Mouse (Mus musculus): ENCODE measurements around the gene Gdf2. TPM values are rescaled to one million over a fixed set of nuclear protein-coding genes. Genes with fewer than 3 reads are reported as not detected.

Gene Gdf2
- total and polyA plus RNA-seq, 3 experiments: not detected

- Histone ChIP-seq H3K27me3 (ENCODE audit: control insufficient read depth in 1 of 2, insufficient read depth in 2 of 2, low read length in 2 of 2) (no peaks in the 10 kb centered on the region), H3K9me3 (replicated peaks; ENCODE audit: insufficient read depth, low read length) (no peaks in the 10 kb centered on the region), H3K27ac (ENCODE audit: control insufficient read depth, low read depth, low read length) (no peak overlapping the region), H3K9ac (ENCODE audit: control insufficient read depth, low read depth, low read length, poor library complexity, severe bottlenecking) (no peak overlapping the region), H3K4me1 (ENCODE audit: control insufficient read depth in 1 of 2, insufficient read depth in 2 of 2, low read length in 2 of 2) (no peaks in the 10 kb centered on the region), H3K79me2 (ENCODE audit: control insufficient read depth, insufficient read depth, low read length, poor library complexity) (no peaks in the 10 kb centered on the region), H3K36me3 (ENCODE audit: control insufficient read depth in 1 of 2, insufficient read depth in 2 of 2, low read length in 2 of 2) (no peaks in the 10 kb centered on the region), H3K4me3 (ENCODE audit: control insufficient read depth in 1 of 2, insufficient read depth in 1 of 2, low read depth in 2 of 2, low read length in 2 of 2) (no peak overlapping the region)
- TF ChIP-seq TBP (IDR thresholded peaks at IDR 0.05; ENCODE audit: low read depth, low read length) (no peak), ZC3H11A (IDR thresholded peaks at IDR 0.05; ENCODE audit: low read depth, low read length) (no peak), MXI1 (IDR thresholded peaks at IDR 0.05; ENCODE audit: low read depth, low read length) (no peak), NELFE (IDR thresholded peaks at IDR 0.05; ENCODE audit: low read depth, low read length) (no peak), GATA1 (IDR thresholded peaks at IDR 0.05; ENCODE audit: low read depth, low read length) (no peak), SIN3A (IDR thresholded peaks at IDR 0.05; ENCODE audit: low read length) (no peak), POLR2A (IDR thresholded peaks at IDR 0.05; ENCODE audit: control insufficient read depth in 1 of 2, insufficient read depth in 1 of 2, low read depth in 1 of 2, low read length in 2 of 2, poor library complexity in 1 of 2) (no peak), MAZ (IDR thresholded peaks at IDR 0.05; ENCODE audit: low read depth, low read length) (no peak), NRF1 (IDR thresholded peaks at IDR 0.05; ENCODE audit: insufficient read depth, low read depth, low read length, poor library complexity, severe bottlenecking) (no peak), ETS1 (IDR thresholded peaks at IDR 0.05; ENCODE audit: low read depth, low read length) (no peak), CHD1 (IDR thresholded peaks at IDR 0.05; ENCODE audit: low read depth, low read length) (no peak), MEF2A (IDR thresholded peaks at IDR 0.05; ENCODE audit: extremely low read depth, insufficient replicate concordance, low read depth, low read length, poor library complexity, severe bottlenecking) (no peak), MYB (IDR thresholded peaks at IDR 0.05; ENCODE audit: low read depth, low read length) (no peak), RCOR1 (IDR thresholded peaks at IDR 0.05; ENCODE audit: low read depth, low read length) (no peak), E2F4 (IDR thresholded peaks at IDR 0.05; ENCODE audit: borderline replicate concordance, low read depth, low read length) (no peak), HCFC1 (IDR thresholded peaks at IDR 0.05; ENCODE audit: low read depth, low read length) (no peak), USF2 (IDR thresholded peaks at IDR 0.05; ENCODE audit: borderline replicate concordance in 1 of 2, insufficient read depth in 1 of 2, low read depth in 1 of 2, low read length in 2 of 2) (no peak), JUND (IDR thresholded peaks at IDR 0.05; ENCODE audit: low read depth, low read length) (no peak), RAD21 (IDR thresholded peaks at IDR 0.05; ENCODE audit: low read depth, low read length) (no peak), ZKSCAN1 (IDR thresholded peaks at IDR 0.05; ENCODE audit: low read depth, low read length) (no peak)
- no peak for DNase-seq (ENCODE audit: low read depth, low spot score)
Measured at GRCm38 (mm10) chr14:33913727-33914126, 27.1 kb upstream of the Gdf2 start.

DNA sequence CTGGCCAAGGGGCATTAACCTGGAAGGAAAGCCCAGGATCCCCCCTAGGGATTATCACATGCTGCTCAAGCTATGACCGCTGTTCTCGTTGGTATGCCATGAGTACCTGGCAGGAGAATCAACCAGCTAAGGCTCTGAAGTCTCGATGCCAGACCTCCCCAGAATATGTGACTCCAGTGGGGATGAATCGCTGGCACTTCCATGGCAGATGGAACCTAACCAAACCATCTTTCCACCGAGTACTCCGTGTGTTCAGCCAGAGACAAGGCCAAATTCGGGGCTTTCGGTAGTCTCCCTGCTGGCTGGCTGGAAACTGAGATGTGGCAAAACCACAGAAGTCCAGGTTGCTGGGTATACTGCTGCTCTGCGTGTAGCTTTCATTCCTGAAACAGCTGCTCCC lies 26.6 kb upstream of the Gdf2 start:
- DNase-seq (ENCODE audit: low read depth, low spot score): no peak
- H3K79me2 ChIP-seq (ENCODE audit: control insufficient read depth, insufficient read depth, low read length, poor library complexity): no peaks in the 10 kb centered on the region
- no peak overlapping the region for H3K9ac ChIP-seq (ENCODE audit: control insufficient read depth, low read depth, low read length, poor library complexity, severe bottlenecking)
- H3K27ac ChIP-seq (ENCODE audit: control insufficient read depth, low read depth, low read length): no peak overlapping the region
- no peaks in the 10 kb centered on the region for H3K27me3 ChIP-seq (ENCODE audit: control insufficient read depth in 1 of 2, insufficient read depth in 2 of 2, low read length in 2 of 2)
- no peak overlapping the region for H3K4me3 ChIP-seq (ENCODE audit: control insufficient read depth in 1 of 2, insufficient read depth in 1 of 2, low read depth in 2 of 2, low read length in 2 of 2)
- no peaks in the 10 kb centered on the region for H3K36me3 ChIP-seq (ENCODE audit: control insufficient read depth in 1 of 2, insufficient read depth in 2 of 2, low read length in 2 of 2)
- no peaks in the 10 kb centered on the region for H3K9me3 ChIP-seq (replicated peaks; ENCODE audit: insufficient read depth, low read length)
- no peaks in the 10 kb centered on the region for H3K4me1 ChIP-seq (ENCODE audit: control insufficient read depth in 1 of 2, insufficient read depth in 2 of 2, low read length in 2 of 2)
- TF ChIP-seq UBTF (IDR thresholded peaks at IDR 0.05; ENCODE audit: borderline replicate concordance, insufficient read depth, low read depth, low read length): no peak
- no peak for TF ChIP-seq SIN3A (IDR thresholded peaks at IDR 0.05; ENCODE audit: low read length)
